Mouse (Mus musculus): ENCODE measurements around the gene Myt1l.
A peak's percentile ranks its signal among the peaks of the same experiment; 100 is the strongest.

Myt1l gene

DNA sequence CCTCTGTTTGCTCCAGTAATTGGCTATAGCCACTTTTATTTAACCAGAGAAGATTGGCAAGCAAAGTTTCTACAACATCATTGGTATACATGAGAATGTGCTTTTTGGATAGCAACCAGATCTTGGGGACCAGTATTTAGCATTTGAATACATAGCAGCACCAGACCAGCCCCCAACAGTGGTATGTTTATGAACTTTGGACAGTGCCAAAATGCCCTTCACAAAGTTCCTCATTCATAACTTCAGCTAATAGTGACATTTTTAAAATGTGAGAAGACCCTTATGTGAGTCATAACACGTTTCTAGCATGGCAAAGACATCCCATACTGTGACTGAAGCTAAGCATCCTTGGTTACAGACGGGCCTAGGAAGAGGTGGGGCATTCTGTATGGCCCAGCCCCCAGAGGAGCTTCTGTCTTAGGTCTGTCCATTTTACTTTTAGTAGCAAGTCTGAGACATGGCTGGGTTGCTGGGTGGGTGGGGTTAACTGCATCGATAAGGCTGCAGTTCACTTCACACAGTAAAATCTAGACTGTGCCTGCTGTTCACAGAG lies 369.4 kb downstream of the Myt1l start:
- ATAC-seq (ENCODE audit: low TSS enrichment) = no peak

DNA sequence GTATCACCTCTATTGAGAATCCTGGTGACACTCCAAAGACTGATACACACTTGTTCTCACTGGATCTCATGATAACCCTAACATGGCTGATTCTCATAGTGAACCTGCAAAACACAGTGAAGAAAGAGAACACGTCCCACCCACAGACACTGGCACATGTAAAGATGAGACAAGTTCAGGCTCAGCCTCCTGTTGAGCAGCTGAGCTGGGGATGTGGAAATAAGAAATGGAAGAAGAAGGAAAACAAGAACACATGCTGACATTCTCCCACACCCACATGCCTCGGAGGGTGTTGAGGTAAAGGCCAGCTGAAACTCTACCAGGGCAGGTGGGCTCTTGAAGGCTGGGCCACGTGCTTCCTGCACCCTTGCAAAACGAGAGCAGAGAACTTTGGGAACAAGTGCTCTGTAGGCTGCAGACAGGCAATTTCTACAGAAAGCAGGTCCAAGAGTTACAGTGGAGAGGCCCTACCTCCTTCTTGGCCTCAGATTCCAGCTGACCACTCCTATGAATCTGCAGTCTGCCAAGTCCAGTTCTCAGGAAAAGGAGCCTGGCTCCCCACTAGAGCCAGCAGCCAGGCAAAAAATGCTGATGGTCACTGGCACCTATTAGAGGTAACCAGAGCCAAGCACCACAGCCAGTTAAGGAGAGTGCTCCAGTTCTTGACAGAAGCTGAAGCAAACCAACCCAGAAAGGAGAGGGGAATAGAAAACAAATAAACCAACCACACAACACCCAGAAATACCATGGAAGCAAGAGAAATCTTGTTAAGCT lies 376.1 kb downstream of the Myt1l start:
- ATAC-seq (ENCODE audit: low TSS enrichment) = peak; percentile 45; the same call in 1 of the 2 replicates

DNA sequence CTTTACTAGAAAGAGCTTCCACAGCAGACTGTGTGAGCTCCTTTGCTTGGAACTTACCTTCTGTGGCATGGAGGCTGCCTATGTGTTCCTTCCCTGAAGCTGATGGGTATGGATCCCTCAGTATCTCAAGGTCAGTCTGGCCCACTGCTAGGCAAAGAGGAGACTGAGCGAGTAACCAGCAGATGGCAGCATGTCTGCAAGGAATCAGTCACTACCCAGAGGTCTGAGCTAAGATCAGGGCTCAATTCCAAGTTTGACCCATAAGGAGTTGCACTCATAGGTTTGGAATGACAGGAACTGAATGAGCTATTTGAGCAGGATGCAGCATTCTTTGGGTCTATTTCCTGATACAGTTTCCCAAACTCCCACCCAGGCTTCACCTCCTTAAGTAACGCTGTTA lies 378.9 kb downstream of the Myt1l start:
- peak; percentile 62 for ATAC-seq (ENCODE audit: low TSS enrichment)

DNA sequence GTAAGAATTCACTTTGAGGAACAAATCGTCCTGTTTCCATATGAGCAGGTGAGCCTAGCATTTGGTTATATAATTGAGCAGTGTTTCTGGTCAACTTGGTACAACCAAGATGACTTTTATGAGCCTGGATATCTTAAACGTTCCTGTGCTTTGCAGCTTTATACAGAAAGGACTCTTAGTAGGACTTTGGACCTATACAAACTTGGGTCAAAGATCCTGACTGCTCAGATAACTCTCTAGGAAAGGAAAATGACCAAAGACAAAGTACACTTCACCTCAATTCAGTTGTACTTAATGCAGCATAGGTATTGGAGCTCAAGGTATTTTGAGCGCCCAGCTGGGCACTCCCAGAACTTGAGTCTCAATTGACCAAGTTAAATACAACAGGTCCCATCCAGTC lies 388.0 kb downstream of the Myt1l start:
- ATAC-seq (ENCODE audit: low TSS enrichment) = no peak

DNA sequence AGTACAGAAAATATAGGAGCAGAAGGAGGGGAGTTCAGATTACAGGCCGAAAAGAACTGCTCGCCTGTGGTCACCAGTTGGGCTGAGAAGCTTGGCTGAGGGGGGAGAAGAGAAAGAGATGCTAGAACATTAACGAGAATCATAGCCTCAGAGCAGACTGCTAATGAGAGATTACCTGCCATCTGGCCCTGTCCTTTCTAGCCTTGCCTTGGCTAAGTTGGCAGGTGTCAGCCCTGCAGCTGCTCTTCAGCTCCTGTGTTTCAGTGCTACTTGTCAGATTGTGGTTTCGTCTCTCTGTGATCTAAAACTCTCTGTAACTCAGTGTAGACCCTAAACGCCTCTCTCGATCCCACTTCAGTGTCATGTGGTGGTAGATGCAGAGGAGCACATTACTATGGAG lies 388.6 kb downstream of the Myt1l start:
- ATAC-seq (ENCODE audit: low TSS enrichment) = no peak

DNA sequence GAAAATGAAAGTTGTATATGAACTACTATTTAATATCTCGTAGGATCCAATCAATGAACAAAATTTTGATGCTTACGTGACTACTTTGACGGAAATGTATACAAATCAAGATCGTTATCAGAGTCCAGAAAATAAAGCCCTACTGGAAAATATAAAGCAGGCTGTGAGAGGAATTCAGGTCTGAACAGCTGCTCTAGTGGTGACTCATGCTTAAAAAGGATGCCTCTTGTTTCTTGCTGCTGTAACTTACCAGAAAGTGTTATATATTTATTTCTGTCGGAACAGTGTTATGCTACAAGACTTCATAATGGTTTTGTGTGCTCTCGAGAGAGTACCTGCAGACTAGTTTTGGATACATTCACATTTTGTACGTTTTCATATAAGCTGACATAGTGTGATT lies 392.1 kb downstream of the Myt1l start:
- peak; percentile 87 for ATAC-seq (ENCODE audit: low TSS enrichment)

DNA sequence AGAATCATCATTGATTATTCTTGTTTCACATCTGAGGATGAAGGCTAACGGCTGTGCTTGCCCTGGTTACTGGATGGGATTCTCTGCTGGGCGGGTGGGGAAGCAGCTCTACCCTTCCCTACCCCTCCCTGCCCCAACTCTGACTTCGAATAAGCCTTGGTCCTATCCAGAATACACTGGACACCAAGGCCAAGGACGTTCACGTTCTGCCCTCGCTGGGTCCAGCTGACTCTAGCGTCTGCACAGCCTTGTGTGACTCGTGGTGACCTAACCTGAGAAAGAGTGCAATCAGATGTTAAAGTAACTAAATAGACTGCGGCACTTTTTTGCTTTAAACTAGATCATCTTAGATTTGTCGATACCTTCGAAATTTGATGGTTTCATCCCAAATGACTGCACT lies 393.3 kb downstream of the Myt1l start:
- no peak for ATAC-seq (ENCODE audit: low TSS enrichment)

DNA sequence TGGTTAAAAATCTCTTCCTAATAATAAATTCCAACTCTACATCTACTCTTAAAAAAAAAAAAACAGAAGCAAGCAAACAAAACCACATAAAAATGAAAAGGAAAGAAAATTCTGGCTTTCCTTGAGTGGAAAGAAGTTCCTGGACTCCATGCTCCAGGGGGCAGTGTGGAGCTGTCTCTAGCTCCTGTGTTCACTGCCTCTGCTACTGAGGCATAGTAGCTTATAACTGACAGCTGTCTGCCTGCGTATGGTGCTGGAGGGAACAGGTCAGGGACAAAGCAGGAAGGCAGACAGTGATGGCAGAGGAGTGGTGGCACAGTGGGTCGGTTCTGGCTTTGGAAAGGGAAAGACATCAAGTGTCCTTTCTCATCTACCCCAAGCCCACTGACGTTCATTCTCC lies 398.7 kb downstream of the Myt1l start:
- ATAC-seq (ENCODE audit: low TSS enrichment) = peak; percentile 73; the same call in 1 of the 2 replicates

DNA sequence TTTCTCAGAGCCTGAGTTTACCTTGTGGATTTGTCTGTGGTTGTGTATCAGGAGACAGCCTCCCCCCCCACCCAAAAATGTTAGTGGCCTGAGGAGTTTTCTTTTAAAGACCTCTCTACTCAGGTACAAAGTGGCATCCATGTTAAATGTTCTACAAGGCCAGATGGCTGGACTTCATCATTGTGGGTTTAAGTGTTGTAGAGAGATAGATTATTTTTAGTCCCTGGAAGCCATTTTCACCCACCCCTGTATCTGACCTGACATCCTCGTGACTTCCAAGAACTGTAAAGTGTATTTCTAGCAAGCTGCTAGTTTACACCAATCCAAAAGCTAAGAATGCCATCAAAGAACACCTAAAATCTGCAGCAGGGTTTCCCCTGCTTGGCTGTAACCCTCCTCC lies 402.4 kb downstream of the Myt1l start:
- ATAC-seq (ENCODE audit: low TSS enrichment) = no peak

DNA sequence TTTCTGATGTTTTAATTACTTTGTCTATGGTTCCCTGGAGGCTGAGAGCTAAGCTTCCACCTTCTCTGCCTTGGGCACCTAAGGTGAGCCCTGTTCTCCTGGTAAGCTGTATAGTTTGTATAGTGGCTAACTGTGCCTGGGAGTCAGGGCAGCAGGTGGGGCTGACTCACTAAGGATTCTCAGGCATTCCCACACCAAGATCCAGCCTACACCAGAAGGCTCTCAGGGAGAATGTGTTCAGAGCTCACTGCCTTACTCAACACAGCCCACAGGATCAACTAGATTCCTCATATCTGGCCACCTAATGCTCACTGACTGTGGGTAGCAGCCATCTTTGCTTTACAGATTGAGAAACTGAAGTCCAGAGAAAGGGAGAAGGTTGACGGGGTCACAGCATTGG lies 404.8 kb downstream of the Myt1l start:
- peak; percentile 50 for ATAC-seq (ENCODE audit: low TSS enrichment)

DNA sequence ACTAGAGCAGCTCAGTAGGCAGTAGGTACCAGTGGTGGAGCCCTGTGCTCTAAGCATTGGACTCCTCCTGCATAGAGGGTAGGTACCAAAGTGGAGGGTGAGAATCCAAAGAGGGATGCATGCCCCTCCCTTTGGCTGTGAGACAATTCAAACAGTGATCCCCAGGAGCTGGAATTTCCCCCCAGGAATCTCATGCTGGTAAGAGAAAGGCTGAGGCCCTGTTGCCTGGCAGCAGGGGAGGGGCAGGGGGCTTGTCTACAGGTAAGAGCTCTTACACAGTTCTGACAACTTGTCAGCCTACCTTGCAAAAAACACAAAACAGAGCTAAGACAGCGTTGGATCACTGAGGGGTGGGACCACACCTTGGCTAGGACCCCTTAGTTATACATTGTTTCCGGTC lies 405.3 kb downstream of the Myt1l start:
- ATAC-seq (ENCODE audit: low TSS enrichment) = no peak

DNA sequence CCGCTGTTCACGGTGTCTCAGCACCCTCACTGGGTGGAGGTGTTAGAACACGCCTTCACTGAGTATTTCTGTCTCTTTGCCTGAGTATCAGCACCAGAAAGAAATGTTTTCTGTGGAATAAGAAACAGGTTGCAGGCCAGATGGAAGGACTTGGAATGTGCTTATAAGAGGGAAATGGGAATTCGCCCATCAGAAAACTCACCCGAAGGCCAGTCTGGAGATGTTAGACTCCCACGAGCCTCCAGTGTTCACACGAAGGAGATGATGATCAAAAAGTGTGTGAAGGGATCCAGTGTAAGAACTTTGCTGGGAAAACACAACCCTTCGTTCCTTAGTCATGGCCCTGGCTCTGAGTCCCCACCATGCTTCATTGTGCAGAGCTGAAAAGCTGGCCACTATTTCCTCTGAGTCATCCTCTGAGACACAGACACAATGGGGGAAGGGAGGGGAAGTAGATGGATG lies 406.0 kb downstream of the Myt1l start:
- ATAC-seq (ENCODE audit: low TSS enrichment) = peak; percentile 69

DNA sequence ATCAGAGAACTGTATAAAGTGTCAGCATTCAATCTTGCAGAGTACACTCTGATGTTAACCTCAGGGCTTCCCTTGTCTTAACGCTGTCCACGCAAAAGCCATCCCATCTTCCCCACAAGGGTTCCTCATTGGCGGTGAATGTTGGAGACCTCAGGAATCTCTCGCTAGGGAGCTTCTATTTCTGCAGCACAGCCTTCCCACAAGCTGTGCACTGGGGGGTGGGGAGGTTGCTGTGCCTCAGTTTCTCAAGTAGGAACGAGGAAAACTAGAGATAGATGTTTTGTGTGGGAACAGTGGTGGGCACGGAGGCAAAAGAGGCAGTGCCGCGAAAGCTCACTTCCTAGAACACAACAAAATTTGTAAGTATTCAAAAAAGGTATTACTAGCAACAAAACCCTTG lies 409.1 kb downstream of the Myt1l start, which contains the start of gene Pxdn:
TSS of gene Pxdn (plus strand) at position 301 of the 400 bp plus-strand sequence.
- no peak for ATAC-seq (ENCODE audit: low TSS enrichment)

DNA sequence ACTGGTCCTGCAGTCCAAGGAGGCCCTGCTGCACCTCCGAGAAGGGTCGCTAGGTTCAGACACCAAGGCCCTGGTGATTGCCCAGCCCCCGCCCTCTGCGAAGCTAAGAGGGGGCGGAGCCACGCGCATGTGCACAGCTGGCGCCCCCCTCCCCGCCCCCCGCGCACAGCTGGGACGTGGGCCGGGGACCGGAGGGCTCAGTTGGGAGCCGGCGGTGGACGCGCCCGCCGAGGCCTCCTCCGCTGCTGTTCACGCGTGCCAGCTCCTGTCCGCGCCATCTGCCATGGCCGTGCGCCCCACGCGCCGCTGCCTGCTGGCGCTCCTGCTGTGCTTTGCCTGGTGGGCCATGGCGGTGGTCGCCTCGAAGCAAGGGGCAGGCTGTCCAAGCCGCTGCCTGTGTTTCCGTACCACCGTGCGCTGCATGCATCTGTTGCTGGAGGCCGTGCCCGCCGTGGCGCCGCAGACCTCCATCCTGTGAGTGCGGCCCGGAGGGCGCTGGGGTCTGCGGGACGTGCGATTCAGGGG lies 409.7 kb downstream of the Myt1l start:
- ATAC-seq (ENCODE audit: low TSS enrichment) = peak; percentile 5; the same call in 1 of the 2 replicates

DNA sequence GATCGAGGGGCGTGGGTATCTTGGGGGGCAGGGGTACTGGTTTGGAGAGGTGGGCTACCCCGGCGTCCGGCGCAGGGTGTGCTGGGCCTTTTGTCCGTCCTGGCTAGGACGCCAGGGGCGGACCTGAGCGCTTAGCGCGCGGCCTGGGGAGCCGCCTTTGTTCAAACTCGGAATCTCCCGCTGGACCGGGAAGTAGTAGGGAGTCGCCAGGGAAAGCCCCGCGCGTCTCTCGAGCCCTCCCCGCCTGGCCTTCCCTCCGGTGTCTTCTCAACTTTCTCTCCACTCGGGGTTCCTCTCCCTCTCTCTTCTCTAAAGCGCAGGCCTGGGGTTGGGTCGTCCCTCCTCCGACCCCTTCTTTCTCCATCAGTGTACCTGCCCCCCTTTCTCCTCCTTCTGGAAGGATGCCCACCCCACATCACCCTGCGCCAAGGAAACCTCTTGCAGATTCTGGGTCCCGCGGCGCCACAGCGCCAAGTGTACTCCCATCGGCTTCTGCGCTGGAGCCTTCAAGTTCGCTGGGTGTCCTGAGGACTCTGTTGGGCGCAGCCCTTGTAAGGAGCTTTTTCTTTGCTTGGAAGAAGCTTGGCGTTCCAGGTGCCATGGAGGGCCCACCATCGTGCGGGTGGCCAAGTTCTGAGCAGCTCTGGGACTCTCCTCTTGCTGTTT lies 410.3 kb downstream of the Myt1l start:
- ATAC-seq (ENCODE audit: low TSS enrichment) = peak; percentile 29

DNA sequence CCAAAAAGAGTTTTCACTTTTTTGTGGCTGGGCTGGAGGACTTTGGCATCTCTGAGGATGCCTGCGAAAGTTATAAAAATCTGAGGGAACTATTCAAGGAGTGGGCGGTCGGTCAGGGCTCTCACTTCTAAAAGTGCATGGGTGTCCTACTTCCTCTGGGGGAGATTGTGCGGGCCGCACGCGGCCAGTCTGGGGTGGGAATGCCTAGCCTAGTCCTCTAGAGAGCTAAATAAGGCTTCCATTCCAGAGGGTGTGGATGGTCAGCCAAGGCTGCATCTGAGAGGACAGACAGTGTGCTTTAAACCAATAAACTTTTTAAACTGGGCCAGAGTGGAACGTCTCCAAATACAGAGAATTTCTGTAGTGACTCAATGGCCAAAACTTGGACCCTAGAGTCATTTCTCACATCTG lies 411.1 kb downstream of the Myt1l start:
- ATAC-seq (ENCODE audit: low TSS enrichment) = no peak

DNA sequence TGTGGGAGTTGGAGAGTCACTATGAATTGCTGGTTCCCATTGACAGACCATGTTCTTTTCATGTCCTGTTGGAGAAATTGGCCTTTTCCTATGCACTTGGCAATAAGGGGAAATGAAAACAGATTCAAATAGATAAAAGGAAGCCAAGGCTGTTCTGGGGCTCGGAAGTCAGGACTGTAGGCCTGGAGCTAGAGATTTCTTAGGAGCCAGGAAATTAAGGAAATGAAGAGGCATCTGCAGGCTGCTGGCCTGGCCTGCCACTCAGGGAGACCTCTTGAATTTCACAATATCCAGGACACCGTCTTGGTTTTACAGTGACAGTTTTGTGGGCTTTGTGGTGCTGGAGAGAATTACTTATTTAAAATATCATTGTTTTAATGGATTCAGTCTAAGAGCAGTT lies 414.3 kb downstream of the Myt1l start:
- ATAC-seq (ENCODE audit: low TSS enrichment) = no peak

DNA sequence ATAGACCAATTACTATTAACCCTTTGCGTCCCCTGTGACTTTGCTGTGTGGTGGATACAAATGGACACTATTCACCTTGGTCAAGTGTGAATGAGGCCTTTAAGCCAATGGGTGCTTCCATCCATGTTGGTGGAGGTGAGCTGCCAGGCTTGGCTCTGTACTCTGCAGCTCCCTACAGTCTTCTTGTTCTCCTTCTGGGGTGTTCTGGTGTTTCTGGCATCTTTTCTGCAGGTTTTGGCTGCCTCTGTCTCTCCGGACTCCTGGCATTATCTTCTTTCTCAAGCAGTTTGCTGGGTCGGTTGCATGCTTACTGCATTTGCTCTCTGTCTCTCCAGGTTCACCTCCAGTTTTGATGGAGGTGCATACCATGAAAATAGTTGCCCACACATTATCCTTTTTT lies 416.5 kb downstream of the Myt1l start:
- ATAC-seq (ENCODE audit: low TSS enrichment) = peak; percentile 50

DNA sequence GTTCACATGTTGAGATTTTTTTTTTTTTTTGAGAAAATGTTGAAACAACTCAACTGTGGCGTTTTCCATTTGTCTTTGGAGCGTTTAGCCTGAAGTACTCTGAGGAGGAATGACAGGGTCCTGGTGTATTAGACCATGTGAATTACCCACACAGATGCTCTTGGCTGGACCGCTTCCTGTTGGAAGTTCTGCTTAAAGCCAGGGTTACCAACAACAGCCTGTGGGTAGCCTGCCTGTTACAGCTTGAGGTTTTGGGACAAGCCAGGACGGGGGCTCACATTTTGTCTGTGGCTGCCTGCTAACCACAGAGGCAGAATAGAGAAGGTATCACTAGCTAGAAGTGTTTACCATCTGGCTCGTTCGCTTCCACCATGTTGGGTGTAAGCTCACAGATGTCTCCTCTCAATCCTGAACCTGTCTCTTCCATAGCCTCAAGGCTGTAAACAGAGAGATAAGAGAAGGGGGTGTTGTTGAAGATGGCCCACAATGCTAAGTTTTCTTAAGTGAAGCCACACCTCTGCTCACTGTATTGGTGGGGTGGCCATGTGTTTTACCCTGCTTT lies 417.1 kb downstream of the Myt1l start:
- 0 out of 2 replicates have a peak, but pooled peaks have one; percentile 25 for ATAC-seq (ENCODE audit: low TSS enrichment)

DNA sequence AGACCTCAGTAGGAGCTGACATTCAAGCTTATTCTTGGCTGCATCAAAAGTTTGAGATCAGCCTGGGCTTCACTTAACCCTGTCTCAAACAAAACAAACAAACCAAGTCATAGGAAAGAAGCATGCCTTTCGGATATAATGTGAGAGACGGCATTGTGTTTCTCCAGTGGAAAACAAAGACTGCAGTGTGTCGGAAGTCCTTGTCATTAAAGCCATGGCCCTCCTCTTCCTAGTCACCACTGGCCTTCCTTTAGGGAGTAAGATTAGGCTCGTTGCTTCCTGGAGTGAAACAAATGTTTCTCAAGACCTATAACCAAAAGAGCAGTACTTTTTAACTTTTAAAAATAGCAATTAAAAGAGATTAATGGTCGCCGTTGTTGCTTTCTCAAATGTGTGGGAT lies 422.9 kb downstream of the Myt1l start:
- ATAC-seq (ENCODE audit: low TSS enrichment) = no peak

DNA sequence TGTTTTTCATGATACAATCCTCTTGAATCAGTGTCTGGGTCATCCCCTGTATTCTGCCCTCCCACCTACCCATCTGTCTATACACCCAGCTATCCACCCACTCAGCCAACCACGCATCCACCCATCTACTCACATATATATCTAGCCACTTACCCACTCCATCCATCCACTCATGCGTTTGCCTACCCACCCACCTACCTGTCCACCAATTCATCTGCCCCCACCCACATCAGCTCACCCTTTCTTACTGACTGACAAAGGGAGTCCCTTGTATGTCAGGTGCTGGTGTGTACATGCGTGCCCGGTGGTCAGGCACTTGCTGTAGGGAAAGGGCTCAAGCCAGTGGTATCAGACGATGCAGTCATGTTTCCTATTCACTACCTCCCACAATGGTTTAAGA lies 423.3 kb downstream of the Myt1l start:
- no peak for ATAC-seq (ENCODE audit: low TSS enrichment)

DNA sequence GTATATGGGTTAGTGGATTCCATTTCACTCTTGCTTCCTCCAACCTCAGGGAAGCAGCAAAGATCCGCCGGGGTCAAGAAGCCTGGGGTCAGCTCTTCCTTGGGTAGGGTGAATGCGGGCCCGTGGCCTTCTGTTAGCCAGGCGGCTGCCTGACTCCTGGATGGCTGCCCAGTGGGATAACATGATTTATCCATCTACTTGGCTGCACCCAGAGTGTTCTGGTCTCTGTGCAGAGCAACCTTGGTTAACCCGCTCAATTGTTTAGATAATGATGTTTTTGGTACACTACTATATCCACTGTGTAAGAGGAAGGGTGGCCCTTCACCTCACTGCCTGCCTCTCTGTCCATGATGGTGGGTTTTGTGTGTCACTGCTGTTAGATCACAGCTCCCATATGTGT lies 423.9 kb downstream of the Myt1l start:
- no peak for ATAC-seq (ENCODE audit: low TSS enrichment)
